Mouse (Mus musculus) B cell, adult (primary cell): ENCODE measurements around the gene Serpinb9c. TPM values are rescaled to one million over a fixed set of nuclear protein-coding genes. Genes with fewer than 3 reads are reported as not detected.

Experiments
- total RNA-seq: library from RNA; stranded (reverse); gene quantifications from 4 replicates; pipeline ENCODE4 v1.2.4, GENCODE M21; 2023; ENCODE audit not compliant: inconsistent age

Serpinb9c gene
- not detected in 4 replicates for total RNA-seq

GRCm38 (mm10) chr13:33159642-33160041 is at the start of gene Serpinb9c:
TSS of gene Serpinb9c (minus strand) at chr13:33159742.

GRCm38 (mm10) chr13:33192659-33193058 is 33.1 kb upstream of the Serpinb9c start, which contains the start of gene Serpinb9d:
TSS of gene Serpinb9d (plus strand) at chr13:33192959.

Other genes starting within 250 kb of the Serpinb9c start
- gene Serpinb6b, start 194.5 kb downstream of the Serpinb9c start, total RNA-seq: 9.9 to 14.7 TPM (median 10.3 TPM) in 4 replicates
- 1.7 to 3.4 TPM (median 2.6 TPM) in 4 replicates for gene Serpinb9, start 156.5 kb downstream of the Serpinb9c start, total RNA-seq
- 0.51 TPM in 1 of 4 replicates, not detected in the others for gene Serpinb9b, start 132.3 kb downstream of the Serpinb9c start, total RNA-seq
- not detected in 4 replicates for gene Serpinb1b, start 81.2 kb downstream of the Serpinb9c start, total RNA-seq
- not detected in 4 replicates for gene Serpinb9d, start 33.2 kb upstream of the Serpinb9c start, total RNA-seq
- not detected in 4 replicates for gene Serpinb9e, start 89.9 kb upstream of the Serpinb9c start, total RNA-seq
- gene Serpinb9f, start 164.3 kb upstream of the Serpinb9c start, total RNA-seq: not detected in 4 replicates
- gene Gm11397, start 236.0 kb upstream of the Serpinb9c start, total RNA-seq: not detected in 4 replicates